Mouse (Mus musculus) midbrain, embryonic 12.5 days (tissue): ENCODE measurements at regions not wholly inside any gene's neighbourhood (a gene's known extent, or its start where the extent isn't known, plus 50 kb on each side); places are given as distances from the start of the nearest gene placed in this dataset.
A peak's percentile ranks its signal among the peaks of the same experiment; 100 is the strongest.

Experiments used
- ATAC-seq: fragments of 200-750 bp; cut with Nextera tagmentation; 2 replicates; pipeline ENCODE4 v1.8.0; 2017; ENCODE audit warnings: low read depth, moderate TSS enrichment, moderate library complexity; ENCODE audit not compliant: low FRiP score
- H3K27ac ChIP-seq: fragments of 300-500 bp; sonication (generic); replicated peaks from 2 replicates; pipeline ENCODE4 v1.5.1; 2016; ENCODE audit warnings: mild to moderate bottlenecking
- H3K27me3 ChIP-seq: fragments of 300-500 bp; sonication (generic); 2 replicates; pipeline ENCODE4 v1.6.1; 2016; ENCODE audit warnings: mild to moderate bottlenecking
- H3K36me3 ChIP-seq: fragments of 300-500 bp; sonication (generic); 2 replicates; pipeline ENCODE4 v1.6.1; 2016
- H3K4me1 ChIP-seq: fragments of 300-500 bp; sonication (generic); 2 replicates; pipeline ENCODE4 v1.6.1; 2016
- H3K4me2 ChIP-seq: fragments of 300-500 bp; sonication (generic); replicated peaks from 2 replicates; pipeline ENCODE4 v1.6.1; 2016; ENCODE audit warnings: mild to moderate bottlenecking, moderate library complexity
- H3K4me3 ChIP-seq: fragments of 300-500 bp; sonication (generic); 2 replicates; pipeline ENCODE4 v1.5.1; 2016; ENCODE audit warnings: mild to moderate bottlenecking
- H3K9ac ChIP-seq: fragments of 300-500 bp; sonication (generic); replicated peaks from 2 replicates; pipeline ENCODE4 v1.6.1; 2016; ENCODE audit warnings: mild to moderate bottlenecking, moderate library complexity
- H3K9me3 ChIP-seq: fragments of 300-500 bp; sonication (generic); 2 replicates; pipeline ENCODE4 v1.6.1; 2016; ENCODE audit warnings: mild to moderate bottlenecking
- WGBS: fragments of 180-500 bp; shearing (Covaris S2); methylation state at CpG from one replicate; pipeline ENCODE4 v1.1.7; 2016; 5-methylcytosine and 5-hydroxymethylcytosine counted together

DNA sequence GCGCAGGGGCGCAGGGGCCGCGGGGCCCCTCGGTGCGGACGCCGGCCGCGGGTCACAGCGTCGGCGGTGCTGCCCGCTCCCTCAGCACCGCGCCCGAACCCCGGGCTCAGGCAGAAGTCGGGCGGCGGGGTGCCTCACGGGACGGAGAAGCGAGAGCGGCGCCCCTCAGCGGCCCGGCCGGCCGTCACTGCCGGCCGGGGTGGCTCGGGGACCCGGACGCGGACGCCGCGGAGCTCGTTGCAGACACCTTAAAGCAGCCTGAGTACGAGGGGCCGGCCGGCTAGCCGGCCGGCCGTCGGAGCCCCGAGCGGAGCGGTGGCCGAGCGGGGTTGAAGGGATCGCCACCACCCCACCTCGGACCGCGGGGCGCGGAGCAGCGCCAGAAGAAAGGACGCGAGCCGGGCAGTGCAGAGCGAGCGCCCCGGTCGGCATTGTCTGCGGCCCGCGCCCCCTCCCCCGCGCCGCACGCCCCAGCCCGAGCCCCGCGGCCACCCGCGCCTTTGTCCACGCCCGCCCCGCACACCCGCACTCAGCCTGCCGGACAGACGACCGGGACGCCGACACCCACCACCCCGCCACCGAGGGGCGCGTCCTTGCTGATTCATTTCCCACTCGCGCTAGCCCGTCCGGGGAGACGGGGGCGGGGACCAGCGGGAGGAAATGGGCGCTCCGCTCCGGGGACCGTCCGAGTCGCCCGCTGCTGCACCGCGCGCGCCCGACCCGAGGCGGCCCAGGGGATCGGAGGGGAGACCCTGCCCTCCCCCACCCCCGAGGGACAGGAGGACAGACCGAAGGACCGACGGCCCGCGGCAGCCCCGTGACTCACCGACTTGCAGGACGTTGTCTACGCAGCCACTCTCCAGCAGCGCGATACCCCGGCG, 155.4 kb upstream of the Smim15 start:
- Histone ChIP-seq H3K36me3 (no peaks in the 10 kb centered on the region), H3K4me2 (peak overlapping the region; percentile 76), H3K27me3 (peaks cover 16% of the 10 kb centered on the region), H3K9ac (peak overlapping the region; percentile 98), H3K4me3 (peak overlapping the region; percentile 95), H3K9me3 (no peaks in the 10 kb centered on the region), H3K27ac (peak overlapping the region; percentile 99), H3K4me1 (peaks cover 33% of the 10 kb centered on the region)
- under 1% methylated on average over 103 of the region's 127 CpGs for WGBS
- ATAC-seq, result 0 out of 2 replicates have a peak, but pooled peaks have one; percentile 2

GRCm38 (mm10) chr13:107888231-107888555, 156.1 kb upstream of the Smim15 start:
- Histone ChIP-seq H3K4me2 (peak overlapping the region; percentile 76), H3K4me3 (peak overlapping the region; percentile 95), H3K36me3 (no peaks in the 10 kb centered on the region), H3K27ac (peak overlapping the region; percentile 99), H3K9me3 (no peaks in the 10 kb centered on the region), H3K9ac (peak overlapping the region; percentile 98), H3K4me1 (peaks cover 34% of the 10 kb centered on the region), H3K27me3 (peaks cover 10% of the 10 kb centered on the region)
- ATAC-seq, result no peak
- WGBS, result 1% methylated on average over 9 of the region's 9 CpGs

- Histone ChIP-seq H3K4me3 (peak overlapping the region; percentile 95), H3K4me1 (peaks cover 38% of the 10 kb centered on the region), H3K4me2 (peak overlapping the region; percentile 76), H3K36me3 (no peaks in the 10 kb centered on the region), H3K27me3 (peaks cover 4% of the 10 kb centered on the region; the same call in 1 of the 2 replicates), H3K27ac (peak overlapping the region; percentile 99), H3K9me3 (no peaks in the 10 kb centered on the region), H3K9ac (peak overlapping the region; percentile 98)
- under 1% methylated on average over 16 of the region's 16 CpGs for whole genome bisulfite sequencing
- ATAC-seq, result no peak
Measured at GRCm38 (mm10) chr13:107887366-107888230, 156.6 kb upstream of the Smim15 start.

- H3K27me3 ChIP-seq, result no peaks in the 10 kb centered on the region
- no peaks in the 10 kb centered on the region for H3K9me3 ChIP-seq
- no peak overlapping the region for H3K27ac ChIP-seq
- no peak for ATAC-seq
- 78% methylated on average over 3 of the region's 3 CpGs for WGBS
- H3K36me3 ChIP-seq, result no peaks in the 10 kb centered on the region
- peaks cover 31% of the 10 kb centered on the region for H3K4me1 ChIP-seq
- H3K4me3 ChIP-seq, result no peak overlapping the region
- H3K9ac ChIP-seq, result no peak overlapping the region
- no peak overlapping the region for H3K4me2 ChIP-seq
Measured at GRCm38 (mm10) chr13:107884836-107885235, 159.4 kb upstream of the Smim15 start.

DNA sequence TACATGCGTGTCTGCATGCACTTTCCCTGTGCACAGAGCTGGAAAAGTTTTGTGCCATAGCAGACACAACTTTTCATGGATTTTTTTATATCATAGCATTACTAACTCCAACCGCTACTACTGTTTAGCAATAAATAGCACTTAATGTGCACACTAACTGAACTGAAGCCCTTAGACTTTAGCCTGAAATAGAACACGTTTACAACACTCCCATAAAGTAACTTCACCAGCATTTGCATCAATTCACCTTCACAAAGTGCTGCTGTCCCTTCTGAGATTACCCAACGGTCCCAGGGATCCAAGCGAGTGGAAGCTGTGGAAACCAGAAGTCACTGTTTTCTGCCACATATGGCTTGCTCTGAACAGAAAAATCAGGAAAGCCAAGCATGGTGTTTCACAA, 161.9 kb upstream of the Smim15 start:
- Histone ChIP-seq H3K9ac (no peak overlapping the region), H3K36me3 (no peaks in the 10 kb centered on the region), H3K27me3 (no peaks in the 10 kb centered on the region), H3K4me1 (peaks cover 27% of the 10 kb centered on the region), H3K27ac (no peak overlapping the region), H3K4me2 (no peak overlapping the region), H3K4me3 (no peak overlapping the region), H3K9me3 (no peaks in the 10 kb centered on the region)
- ATAC-seq, result no peak
- 88% methylated on average over 5 of the region's 5 CpGs for WGBS

- Histone ChIP-seq H3K4me1 (peaks cover 24% of the 10 kb centered on the region), H3K36me3 (no peaks in the 10 kb centered on the region), H3K9ac (no peak overlapping the region), H3K4me2 (no peak overlapping the region), H3K4me3 (no peak overlapping the region), H3K9me3 (no peaks in the 10 kb centered on the region), H3K27me3 (no peaks in the 10 kb centered on the region), H3K27ac (no peak overlapping the region)
- WGBS, result 98% methylated on average over 2 of the region's 2 CpGs
- no peak for ATAC-seq
Measured at GRCm38 (mm10) chr13:107880551-107880950, 163.7 kb upstream of the Smim15 start.

DNA sequence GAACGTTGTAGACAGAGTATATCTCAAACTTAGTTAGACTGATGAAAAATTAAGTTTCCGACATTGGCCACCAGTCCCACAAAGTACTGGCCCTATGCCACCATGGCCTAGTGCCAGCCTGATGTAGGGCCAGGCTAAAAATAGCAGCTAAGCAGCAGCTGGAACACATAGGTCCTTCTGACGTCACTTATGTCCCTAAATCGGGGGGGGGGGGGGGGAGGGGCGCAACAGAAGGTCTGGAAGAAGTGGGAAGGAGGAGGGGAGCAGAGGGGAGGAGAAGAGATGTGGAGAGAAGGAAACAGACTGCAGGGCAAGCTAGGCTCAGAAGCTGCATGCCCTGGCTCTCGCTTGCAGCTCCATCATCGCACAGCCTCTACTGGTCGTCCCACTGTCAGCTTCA, 164.7 kb upstream of the Smim15 start:
- H3K9ac ChIP-seq, result no peak overlapping the region
- no peak for ATAC-seq
- H3K4me3 ChIP-seq, result no peak overlapping the region
- no peak overlapping the region for H3K27ac ChIP-seq
- H3K27me3 ChIP-seq, result no peaks in the 10 kb centered on the region
- H3K4me2 ChIP-seq, result no peak overlapping the region
- WGBS, result 80% methylated on average over 7 of the region's 8 CpGs
- peaks cover 22% of the 10 kb centered on the region for H3K4me1 ChIP-seq
- H3K36me3 ChIP-seq, result no peaks in the 10 kb centered on the region
- no peaks in the 10 kb centered on the region for H3K9me3 ChIP-seq

- Histone ChIP-seq H3K27me3 (no peaks in the 10 kb centered on the region), H3K27ac (no peak overlapping the region), H3K4me2 (no peak overlapping the region), H3K36me3 (no peaks in the 10 kb centered on the region), H3K4me3 (no peak overlapping the region), H3K4me1 (peaks cover 17% of the 10 kb centered on the region), H3K9ac (no peak overlapping the region), H3K9me3 (no peaks in the 10 kb centered on the region)
- no peak for ATAC-seq
- 96% methylated on average over 3 of the region's 3 CpGs for WGBS
Measured at GRCm38 (mm10) chr13:107878980-107879379, 165.3 kb upstream of the Smim15 start.

GRCm38 (mm10) chr13:107873244-107873667, 171.0 kb upstream of the Smim15 start:
- Histone ChIP-seq H3K4me2 (no peak overlapping the region), H3K9me3 (no peaks in the 10 kb centered on the region), H3K36me3 (no peaks in the 10 kb centered on the region), H3K9ac (no peak overlapping the region), H3K4me1 (peaks cover 39% of the 10 kb centered on the region), H3K27me3 (no peaks in the 10 kb centered on the region), H3K27ac (no peak overlapping the region), H3K4me3 (no peak overlapping the region)
- WGBS, result 77% methylated on average over 2 of the region's 2 CpGs
- peak; percentile 38; the same call in 1 of the 2 replicates for ATAC-seq

DNA sequence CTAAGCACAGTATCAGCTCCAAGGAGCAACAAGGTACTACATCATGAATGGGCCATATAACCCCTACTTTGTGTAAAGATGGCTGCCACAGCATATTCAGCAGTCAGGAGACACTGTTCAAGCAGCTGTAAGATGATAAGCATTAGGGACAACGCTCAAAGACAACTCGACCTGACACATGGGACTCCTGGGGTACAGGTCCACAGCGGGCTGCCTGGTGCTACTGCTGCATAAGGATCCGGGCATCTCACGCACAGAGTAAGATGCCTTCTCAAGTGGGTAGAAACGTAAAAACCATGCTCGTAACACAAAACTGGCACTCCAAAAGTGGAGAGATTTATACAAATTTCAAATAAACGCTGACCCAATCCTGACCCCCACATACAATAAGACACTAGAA, 171.7 kb upstream of the Smim15 start:
- no peaks in the 10 kb centered on the region for H3K9me3 ChIP-seq
- 0 out of 2 replicates have a peak, but pooled peaks have one; percentile 34 for ATAC-seq
- H3K27ac ChIP-seq, result no peak overlapping the region
- H3K9ac ChIP-seq, result no peak overlapping the region
- no peak overlapping the region for H3K4me3 ChIP-seq
- no peak overlapping the region for H3K4me2 ChIP-seq
- 78% methylated on average over 8 of the region's 8 CpGs for WGBS
- H3K27me3 ChIP-seq, result no peaks in the 10 kb centered on the region
- peaks cover 39% of the 10 kb centered on the region for H3K4me1 ChIP-seq
- H3K36me3 ChIP-seq, result no peaks in the 10 kb centered on the region

DNA sequence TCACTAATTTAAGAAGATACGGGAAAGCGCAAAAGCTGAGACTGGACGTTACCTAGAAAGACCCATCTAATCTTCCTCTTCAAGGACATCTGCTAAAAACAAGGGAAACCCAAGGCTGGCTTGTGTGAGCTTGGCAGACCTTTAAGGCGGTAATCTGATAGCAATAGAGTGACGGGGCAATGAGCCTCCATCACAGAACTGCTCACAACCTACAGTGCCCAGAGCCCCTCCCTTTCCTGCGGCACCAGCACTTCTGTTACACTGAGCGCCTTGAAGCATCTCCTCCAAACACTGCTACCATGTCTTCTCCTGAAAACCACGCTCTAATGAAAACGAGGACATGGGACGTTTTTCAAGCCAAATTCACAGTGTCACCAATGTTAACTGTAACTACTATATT, 172.1 kb upstream of the Smim15 start:
- no peak overlapping the region for H3K27ac ChIP-seq
- ATAC-seq, result 0 out of 2 replicates have a peak, but pooled peaks have one; percentile 41
- no peak overlapping the region for H3K9ac ChIP-seq
- no peaks in the 10 kb centered on the region for H3K27me3 ChIP-seq
- 66% methylated on average over 10 of the region's 10 CpGs for WGBS
- no peak overlapping the region for H3K4me2 ChIP-seq
- H3K9me3 ChIP-seq, result no peaks in the 10 kb centered on the region
- peaks cover 41% of the 10 kb centered on the region for H3K4me1 ChIP-seq
- H3K4me3 ChIP-seq, result no peak overlapping the region
- no peaks in the 10 kb centered on the region for H3K36me3 ChIP-seq

DNA sequence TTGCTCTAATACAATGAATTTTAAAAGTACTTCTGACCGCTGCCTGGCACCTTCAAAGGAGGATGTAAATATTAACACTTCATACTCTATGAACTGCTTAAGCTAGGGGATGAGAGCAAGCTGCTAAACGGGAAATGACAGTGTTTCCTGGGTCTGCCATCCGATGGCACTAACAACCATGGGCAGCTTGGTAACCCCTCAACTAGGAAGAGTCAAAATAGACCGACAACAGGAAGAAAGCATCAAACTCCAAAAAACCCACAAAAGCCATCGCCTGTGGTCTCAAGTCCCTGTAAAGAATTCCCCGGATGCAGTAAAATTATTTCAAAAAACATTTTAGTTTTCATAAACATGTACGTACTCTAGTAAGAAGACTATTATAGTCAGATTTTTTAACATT, 175.3 kb upstream of the Smim15 start:
- H3K4me3 ChIP-seq, result no peak overlapping the region
- no peaks in the 10 kb centered on the region for H3K36me3 ChIP-seq
- H3K4me1 ChIP-seq, result peaks cover 35% of the 10 kb centered on the region
- ATAC-seq, result no peak
- no peaks in the 10 kb centered on the region for H3K27me3 ChIP-seq
- H3K9me3 ChIP-seq, result no peaks in the 10 kb centered on the region
- no peak overlapping the region for H3K27ac ChIP-seq
- WGBS, result 91% methylated on average over 7 of the region's 7 CpGs
- H3K4me2 ChIP-seq, result no peak overlapping the region
- H3K9ac ChIP-seq, result no peak overlapping the region
